Mouse (Mus musculus): Measurements from ENCODE around the gene Dnlz. TPM values are rescaled to one million over a fixed set of nuclear protein-coding genes. Genes with fewer than 3 reads are reported as not detected.

The Dnlz gene
- total and polyA plus RNA-seq, 3 experiments: 21.8 to 27.7 TPM; not detected in 1

GRCm38 (mm10) chr2:26338302-26339203, 13.4 kb downstream of the Dnlz start:
- Histone ChIP-seq H3K27ac (ENCODE audit: control insufficient read depth, low read depth, low read length) (no peak overlapping the region), H3K9me3 (replicated peaks; ENCODE audit: insufficient read depth, low read length) (no peaks in the 10 kb centered on the region), H3K79me2 (ENCODE audit: control insufficient read depth, insufficient read depth, low read length, poor library complexity) (no peaks in the 10 kb centered on the region), H3K36me3 (ENCODE audit: control insufficient read depth in 1 of 2, insufficient read depth in 2 of 2, low read length in 2 of 2) (no peaks in the 10 kb centered on the region), H3K9ac (ENCODE audit: control insufficient read depth, low read depth, low read length, poor library complexity, severe bottlenecking) (no peak overlapping the region), H3K4me1 (ENCODE audit: control insufficient read depth in 1 of 2, insufficient read depth in 2 of 2, low read length in 2 of 2) (peaks cover 0 to 12% of the 10 kb centered on the region in 2 experiments; a peak in 2 of 4 replicates), H3K27me3 (ENCODE audit: control insufficient read depth in 1 of 2, insufficient read depth in 2 of 2, low read length in 2 of 2) (no peaks in the 10 kb centered on the region), H3K4me3 (ENCODE audit: control insufficient read depth in 1 of 2, insufficient read depth in 1 of 2, low read depth in 2 of 2, low read length in 2 of 2) (no peak overlapping the region)
- DNase-seq (ENCODE audit: low read depth, low spot score): no peak
- TF ChIP-seq NELFE (IDR thresholded peaks at IDR 0.05; ENCODE audit: low read depth, low read length): no peak
- TF ChIP-seq UBTF (IDR thresholded peaks at IDR 0.05; ENCODE audit: borderline replicate concordance, insufficient read depth, low read depth, low read length): no peak
- no peak for TF ChIP-seq RCOR1 (IDR thresholded peaks at IDR 0.05; ENCODE audit: low read depth, low read length)
- TF ChIP-seq BHLHE40 (IDR thresholded peaks at IDR 0.05; ENCODE audit: borderline replicate concordance, low read depth, low read length): no peak

- Histone ChIP-seq H3K4me3 (ENCODE audit: control insufficient read depth in 1 of 2, insufficient read depth in 1 of 2, low read depth in 2 of 2, low read length in 2 of 2) (no peak overlapping the region), H3K4me1 (ENCODE audit: control insufficient read depth in 1 of 2, insufficient read depth in 2 of 2, low read length in 2 of 2) (no peaks in the 10 kb centered on the region; a peak in 1 of 4 replicates), H3K27me3 (ENCODE audit: control insufficient read depth in 1 of 2, insufficient read depth in 2 of 2, low read length in 2 of 2) (no peaks in the 10 kb centered on the region), H3K79me2 (ENCODE audit: control insufficient read depth, insufficient read depth, low read length, poor library complexity) (no peaks in the 10 kb centered on the region), H3K9ac (ENCODE audit: control insufficient read depth, low read depth, low read length, poor library complexity, severe bottlenecking) (no peak overlapping the region), H3K9me3 (replicated peaks; ENCODE audit: insufficient read depth, low read length) (no peaks in the 10 kb centered on the region), H3K36me3 (ENCODE audit: control insufficient read depth in 1 of 2, insufficient read depth in 2 of 2, low read length in 2 of 2) (no peaks in the 10 kb centered on the region), H3K27ac (ENCODE audit: control insufficient read depth, low read depth, low read length) (no peak overlapping the region)
- no peak for DNase-seq (ENCODE audit: low read depth, low spot score)
- TF ChIP-seq USF1 (IDR thresholded peaks at IDR 0.05; ENCODE audit: low read depth, low read length): no peak
- no peak for TF ChIP-seq POLR2AphosphoS5 (IDR thresholded peaks at IDR 0.05; ENCODE audit: borderline replicate concordance, low read depth, low read length)
- TF ChIP-seq CHD1 (IDR thresholded peaks at IDR 0.05; ENCODE audit: low read depth, low read length): no peak
These were observed 21.2 kb downstream of the Dnlz start for GRCm38 (mm10) chr2:26330702-26331101.

- H3K27ac ChIP-seq (ENCODE audit: control insufficient read depth, low read depth, low read length): no peak overlapping the region
- no peak overlapping the region for H3K4me3 ChIP-seq (ENCODE audit: control insufficient read depth in 1 of 2, insufficient read depth in 1 of 2, low read depth in 2 of 2, low read length in 2 of 2)
- H3K4me1 ChIP-seq (ENCODE audit: control insufficient read depth in 1 of 2, insufficient read depth in 2 of 2, low read length in 2 of 2): no peaks in the 10 kb centered on the region; a peak in 1 of 4 replicates
- H3K27me3 ChIP-seq (ENCODE audit: control insufficient read depth in 1 of 2, insufficient read depth in 2 of 2, low read length in 2 of 2): no peaks in the 10 kb centered on the region
- no peaks in the 10 kb centered on the region for H3K79me2 ChIP-seq (ENCODE audit: control insufficient read depth, insufficient read depth, low read length, poor library complexity)
- DNase-seq (ENCODE audit: low read depth, low spot score): no peak
- no peaks in the 10 kb centered on the region for H3K36me3 ChIP-seq (ENCODE audit: control insufficient read depth in 1 of 2, insufficient read depth in 2 of 2, low read length in 2 of 2)
- no peak overlapping the region for H3K9ac ChIP-seq (ENCODE audit: control insufficient read depth, low read depth, low read length, poor library complexity, severe bottlenecking)
- TF ChIP-seq USF2 (IDR thresholded peaks at IDR 0.05; ENCODE audit: borderline replicate concordance in 1 of 2, insufficient read depth in 1 of 2, low read depth in 1 of 2, low read length in 2 of 2) (no peak), CTCF (IDR thresholded peaks at IDR 0.05 in 2 of 3, conservative IDR thresholded peaks at IDR 0.05 in 1 of 3; ENCODE audit: control insufficient read depth in 1 of 3, insufficient read depth in 1 of 3, low read depth in 2 of 3, low read length in 3 of 3, poor library complexity in 1 of 3, severe bottlenecking in 1 of 3) (no peak)
- H3K9me3 ChIP-seq (replicated peaks; ENCODE audit: insufficient read depth, low read length): no peaks in the 10 kb centered on the region
These were observed 21.8 kb downstream of the Dnlz start for GRCm38 (mm10) chr2:26330056-26330468.
